Mouse (Mus musculus) MEL (cell line): Measurements from ENCODE around the gene Ncor1. TPM values are rescaled to one million over a fixed set of nuclear protein-coding genes. Genes with fewer than 3 reads are reported as not detected.
A peak's percentile ranks its signal among the peaks of the same experiment; 100 is the strongest.

Experiments used
- DNase-seq: peaks from one replicate; pipeline ENCODE4 v3.0.0; 2011; ENCODE audit warnings: low read depth, low spot score
- H3K27ac ChIP-seq: 2 replicates; pipeline ENCODE4 v1.5.1; 2012; ENCODE audit warnings: low read depth, mild to moderate bottlenecking, control low read depth, low read length, moderate library complexity; ENCODE audit not compliant: control insufficient read depth
- H3K27me3 ChIP-seq, 2 experiments: fragments of 150-350 bp in 1 of 2; sonication (generic) in 1 of 2; 2 replicates each; pipeline ENCODE4 v1.6.1; 2012; ENCODE audit warnings: low read length in 2 of 2, mild to moderate bottlenecking in 2 of 2, improper control_type of control experiment in 1 of 2, moderate library complexity in 1 of 2; ENCODE audit not compliant: insufficient read depth in 2 of 2, control insufficient read depth in 1 of 2
- H3K36me3 ChIP-seq, 2 experiments: 2 replicates each; pipeline ENCODE4 v1.6.1; 2012 to 2014; ENCODE audit warnings: low read length in 2 of 2, improper control_type of control experiment in 1 of 2, inconsistent platforms in 1 of 2, mild to moderate bottlenecking in 1 of 2; ENCODE audit not compliant: insufficient read depth in 2 of 2, control insufficient read depth in 1 of 2
- H3K4me1 ChIP-seq, 2 experiments: fragments of 150-350 bp in 1 of 2; sonication (generic) in 1 of 2; 2 replicates each; pipeline ENCODE4 v1.6.1; 2012; ENCODE audit warnings: low read length in 2 of 2, improper control_type of control experiment in 1 of 2, mild to moderate bottlenecking in 1 of 2; ENCODE audit not compliant: insufficient read depth in 2 of 2, control insufficient read depth in 1 of 2
- H3K4me3 ChIP-seq, 2 experiments: fragments of 150-350 bp in 1 of 2; sonication (generic) in 1 of 2; 2 replicates each; pipeline ENCODE4 v1.5.1; 2012; ENCODE audit warnings: low read depth in 2 of 2, low read length in 2 of 2, mild to moderate bottlenecking in 2 of 2, moderate library complexity in 2 of 2, control low read depth in 1 of 2, improper control_type of control experiment in 1 of 2; ENCODE audit not compliant: control insufficient read depth in 1 of 2, insufficient read depth in 1 of 2
- H3K79me2 ChIP-seq: 2 replicates; pipeline ENCODE4 v1.6.1; 2012; ENCODE audit warnings: mild to moderate bottlenecking, low read length, moderate library complexity; ENCODE audit not compliant: control insufficient read depth, poor library complexity, insufficient read depth
- H3K9ac ChIP-seq: 2 replicates; pipeline ENCODE4 v1.6.1; 2012; ENCODE audit warnings: low read depth, mild to moderate bottlenecking, control low read depth, low read length, moderate library complexity; ENCODE audit not compliant: control insufficient read depth, poor library complexity, severe bottlenecking
- H3K9me3 ChIP-seq: fragments of 150-350 bp; sonication (generic); replicated peaks from 2 replicates; pipeline ENCODE4 v1.6.1; 2012; ENCODE audit warnings: mild to moderate bottlenecking, low read length, improper control_type of control experiment, moderate library complexity; ENCODE audit not compliant: insufficient read depth
- CHD1 ChIP-seq: IDR thresholded peaks from 2 replicates; pipeline ENCODE4 v1.6.1; 2012; ENCODE audit warnings: low read depth, mild to moderate bottlenecking, inconsistent platforms, low read length, improper control_type of control experiment
- CHD2 ChIP-seq: IDR thresholded peaks from 2 replicates; pipeline ENCODE4 v1.6.1; 2011; ENCODE audit warnings: low read length, improper control_type of control experiment
- CTCF ChIP-seq, 3 experiments: IDR thresholded peaks in 2 of 3; conservative IDR thresholded peaks in 1 of 3; 2 replicates each; pipeline ENCODE4 v1.5.1; 2011 to 2012; ENCODE audit warnings: low read length in 3 of 3, low read depth in 2 of 3, mild to moderate bottlenecking in 2 of 3, improper control_type of control experiment in 1 of 3, inconsistent platforms in 1 of 3, mixed read lengths in 1 of 3, moderate library complexity in 1 of 3; ENCODE audit not compliant: control insufficient read depth in 1 of 3, insufficient read depth in 1 of 3, poor library complexity in 1 of 3, severe bottlenecking in 1 of 3
- E2F4 ChIP-seq: IDR thresholded peaks from 2 replicates; pipeline ENCODE4 v1.6.1; 2011; ENCODE audit warnings: low read depth, low read length, improper control_type of control experiment, borderline replicate concordance
- GABPA ChIP-seq: IDR thresholded peaks from 2 replicates; pipeline ENCODE4 v1.6.1; 2012; ENCODE audit warnings: low read depth, mild to moderate bottlenecking, inconsistent platforms, low read length, improper control_type of control experiment, moderate library complexity
- HCFC1 ChIP-seq: IDR thresholded peaks from 2 replicates; pipeline ENCODE4 v1.6.1; 2012; ENCODE audit warnings: low read depth, mild to moderate bottlenecking, inconsistent platforms, low read length, improper control_type of control experiment, moderate library complexity
- MAFK ChIP-seq: IDR thresholded peaks from 2 replicates; pipeline ENCODE4 v1.6.1; 2011; ENCODE audit warnings: low read depth, mild to moderate bottlenecking, low read length, improper control_type of control experiment, borderline replicate concordance
- MAZ ChIP-seq: IDR thresholded peaks from 2 replicates; pipeline ENCODE4 v1.6.1; 2012; ENCODE audit warnings: low read depth, mild to moderate bottlenecking, inconsistent platforms, low read length, improper control_type of control experiment
- MEF2A ChIP-seq: IDR thresholded peaks from 2 replicates; pipeline ENCODE4 v1.6.1; 2014; ENCODE audit warnings: low read depth, mild to moderate bottlenecking, inconsistent platforms, low read length, improper control_type of control experiment; ENCODE audit not compliant: poor library complexity, insufficient replicate concordance, severe bottlenecking; ENCODE audit errors: extremely low read depth
- MYC ChIP-seq: IDR thresholded peaks from 2 replicates; pipeline ENCODE4 v1.6.1; 2011; ENCODE audit warnings: low read depth, mild to moderate bottlenecking, low read length, improper control_type of control experiment, moderate library complexity
- NELFE ChIP-seq: IDR thresholded peaks from 2 replicates; pipeline ENCODE4 v1.6.1; 2011; ENCODE audit warnings: low read depth, low read length, improper control_type of control experiment
- POLR2AphosphoS5 ChIP-seq: IDR thresholded peaks from 2 replicates; pipeline ENCODE4 v1.6.1; 2012; ENCODE audit warnings: low read depth, borderline replicate concordance, mild to moderate bottlenecking, inconsistent platforms, low read length, moderate library complexity, mixed read lengths
- RCOR1 ChIP-seq: IDR thresholded peaks from 2 replicates; pipeline ENCODE4 v1.6.1; 2012; ENCODE audit warnings: low read depth, mild to moderate bottlenecking, inconsistent platforms, low read length, improper control_type of control experiment
- TAL1 ChIP-seq: IDR thresholded peaks from 2 replicates; pipeline ENCODE4 v1.6.1; 2012; ENCODE audit warnings: mild to moderate bottlenecking, inconsistent platforms, low read length, moderate library complexity, mixed read lengths
- USF2 ChIP-seq, 2 experiments: IDR thresholded peaks; 2 replicates each; pipeline ENCODE4 v1.6.1; 2011 to 2012; ENCODE audit warnings: improper control_type of control experiment in 2 of 2, low read length in 2 of 2, borderline replicate concordance in 1 of 2, inconsistent platforms in 1 of 2, low read depth in 1 of 2, mild to moderate bottlenecking in 1 of 2; ENCODE audit not compliant: insufficient read depth in 1 of 2
- ZC3H11A ChIP-seq: IDR thresholded peaks from 2 replicates; pipeline ENCODE4 v1.6.1; 2012; ENCODE audit warnings: low read depth, mild to moderate bottlenecking, inconsistent platforms, low read length, improper control_type of control experiment
- ZKSCAN1 ChIP-seq: IDR thresholded peaks from 2 replicates; pipeline ENCODE4 v1.6.1; 2012; ENCODE audit warnings: low read depth, mild to moderate bottlenecking, inconsistent platforms, low read length, improper control_type of control experiment, moderate library complexity
- ZNF384 ChIP-seq: IDR thresholded peaks from 2 replicates; pipeline ENCODE4 v1.6.1; 2012; ENCODE audit warnings: low read depth, mild to moderate bottlenecking, inconsistent platforms, low read length, improper control_type of control experiment
- polyA plus RNA-seq, 2 experiments: library from polyadenylated mRNA; stranded (reverse) in 1 of 2; unstranded in 1 of 2; fragments of >175 nt in 1 of 2; fragments of >200 nt in 1 of 2; gene quantifications; 2 replicates each; pipeline versions ENCODE4 v1.2.1 to v1.2.4; 2012; ENCODE audit warnings: low replicate concordance in 2 of 2, low read depth in 1 of 2; ENCODE audit not compliant: insufficient read length in 2 of 2, insufficient read depth in 1 of 2, missing spikeins in 1 of 2
- total RNA-seq: library from RNA; depleted of rRNA; stranded (reverse); fragments of 300-350 nt; gene quantifications from 2 replicates; pipeline ENCODE4 v1.2.3, GENCODE M21; 2012

The Ncor1 gene
- total and polyA plus RNA-seq, 3 experiments = 71.8 to 250 (median 188) TPM

- TF ChIP-seq RCOR1 (no peak), HCFC1 (no peak), ZKSCAN1 (no peak), MAZ (no peak), ZNF384 (no peak), CHD1 (no peak), MEF2A (no peak), NELFE (no peak), CHD2 (no peak), CTCF (IDR thresholded peaks at IDR 0.05 in 2 of 3, conservative IDR thresholded peaks at IDR 0.05 in 1 of 3; ENCODE audit: control insufficient read depth in 1 of 3, insufficient read depth in 1 of 3, low read depth in 2 of 3, low read length in 3 of 3, poor library complexity in 1 of 3, severe bottlenecking in 1 of 3) (no peak), ZC3H11A (no peak), USF2 (IDR thresholded peaks at IDR 0.05; ENCODE audit: borderline replicate concordance in 1 of 2, insufficient read depth in 1 of 2, low read depth in 1 of 2, low read length in 2 of 2) (no peak), POLR2AphosphoS5 (no peak), GABPA (no peak), MAFK (no peak), MYC (no peak), E2F4 (no peak)
- Histone ChIP-seq H3K4me1 (no peaks in the 10 kb centered on the region), H3K36me3 (peaks cover 0 to 53% of the 10 kb centered on the region in 2 experiments; a peak in 2 of 4 replicates), H3K4me3 (no peak overlapping the region), H3K79me2 (no peaks in the 10 kb centered on the region), H3K27me3 (no peaks in the 10 kb centered on the region), H3K9ac (no peak overlapping the region), H3K9me3 (no peaks in the 10 kb centered on the region), H3K27ac (no peak overlapping the region)
- DNase-seq = no peak
Observed at GRCm38 (mm10) chr11:62371776-62372175, 86.6 kb downstream of the Ncor1 start.

GRCm38 (mm10) chr11:62369924-62370323, 88.4 kb downstream of the Ncor1 start:
- Histone ChIP-seq H3K4me3 (no peak overlapping the region), H3K36me3 (peaks cover 0 to 48% of the 10 kb centered on the region in 2 experiments; a peak in 3 of 4 replicates)
- DNase-seq = no peak

More at GRCm38 (mm10) chr11:62369924-62370323, 88.4 kb downstream of the Ncor1 start:
- TF ChIP-seq MAFK = peak; percentile 97
- no peak for TF ChIP-seq TAL1
- Histone ChIP-seq H3K4me1 (no peaks in the 10 kb centered on the region), H3K9me3 (no peaks in the 10 kb centered on the region), H3K9ac (no peak overlapping the region), H3K79me2 (no peaks in the 10 kb centered on the region), H3K27ac (no peak overlapping the region), H3K27me3 (no peaks in the 10 kb centered on the region)
